Mouse (Mus musculus): Measurements from ENCODE around the gene BC052040. TPM values are rescaled to one million over a fixed set of nuclear protein-coding genes. Genes with fewer than 3 reads are reported as not detected.

BC052040 gene
- polyA plus RNA-seq, 1 experiment = 3.8 TPM

GRCm38 (mm10) chr2:115688282-115688681 is 106.8 kb downstream of the BC052040 start:
- Histone ChIP-seq H3K36me3 (ENCODE audit: control insufficient read depth, insufficient read depth, low read length) (no peaks in the 10 kb centered on the region), H3K4me3 (ENCODE audit: control insufficient read depth, insufficient read depth, low read length) (no peak overlapping the region), H3K27me3 (ENCODE audit: control insufficient read depth, insufficient read depth, low read length) (no peaks in the 10 kb centered on the region), H3K27ac (ENCODE audit: control insufficient read depth, insufficient read depth, low read length) (no peak overlapping the region), H3K4me1 (replicated peaks; ENCODE audit: control insufficient read depth, insufficient read depth, low read length) (no peaks in the 10 kb centered on the region)
- TF ChIP-seq POLR2A (IDR thresholded peaks at IDR 0.05; ENCODE audit: control insufficient read depth, extremely low read depth, insufficient read depth, low read length, poor library complexity) (no peak), CTCF (IDR thresholded peaks at IDR 0.05; ENCODE audit: borderline replicate concordance, control insufficient read depth, extremely low read depth, insufficient read depth, low read length, poor library complexity) (no peak)
- WGBS = 95% methylated on average over 6 of the region's 6 CpGs
- DNase-seq = no peak

- WGBS = 98% methylated on average over 3 of the region's 3 CpGs
- TF ChIP-seq POLR2A (IDR thresholded peaks at IDR 0.05; ENCODE audit: control insufficient read depth, extremely low read depth, insufficient read depth, low read length, poor library complexity) (no peak), CTCF (IDR thresholded peaks at IDR 0.05; ENCODE audit: borderline replicate concordance, control insufficient read depth, extremely low read depth, insufficient read depth, low read length, poor library complexity) (no peak)
- no peaks in the 10 kb centered on the region for H3K4me1 ChIP-seq (replicated peaks; ENCODE audit: control insufficient read depth, insufficient read depth, low read length)
- H3K27me3 ChIP-seq (ENCODE audit: control insufficient read depth, insufficient read depth, low read length) = no peaks in the 10 kb centered on the region
- no peak for DNase-seq
- H3K4me3 ChIP-seq (ENCODE audit: control insufficient read depth, insufficient read depth, low read length) = no peak overlapping the region
- H3K27ac ChIP-seq (ENCODE audit: control insufficient read depth, insufficient read depth, low read length) = no peak overlapping the region
- H3K36me3 ChIP-seq (ENCODE audit: control insufficient read depth, insufficient read depth, low read length) = no peaks in the 10 kb centered on the region
Observed at GRCm38 (mm10) chr2:115693841-115694240, 112.3 kb downstream of the BC052040 start.

GRCm38 (mm10) chr2:115694386-115694785 is 112.9 kb downstream of the BC052040 start:
- H3K36me3 ChIP-seq (ENCODE audit: control insufficient read depth, insufficient read depth, low read length) = no peaks in the 10 kb centered on the region
- H3K27ac ChIP-seq (ENCODE audit: control insufficient read depth, insufficient read depth, low read length) = no peak overlapping the region
- no peak overlapping the region for H3K4me3 ChIP-seq (ENCODE audit: control insufficient read depth, insufficient read depth, low read length)
- no peak for DNase-seq
- 97% methylated on average over 6 of the region's 6 CpGs for WGBS
- no peaks in the 10 kb centered on the region for H3K4me1 ChIP-seq (replicated peaks; ENCODE audit: control insufficient read depth, insufficient read depth, low read length)
- TF ChIP-seq POLR2A (IDR thresholded peaks at IDR 0.05; ENCODE audit: control insufficient read depth, extremely low read depth, insufficient read depth, low read length, poor library complexity) (no peak), CTCF (IDR thresholded peaks at IDR 0.05; ENCODE audit: borderline replicate concordance, control insufficient read depth, extremely low read depth, insufficient read depth, low read length, poor library complexity) (no peak)
- no peaks in the 10 kb centered on the region for H3K27me3 ChIP-seq (ENCODE audit: control insufficient read depth, insufficient read depth, low read length)

GRCm38 (mm10) chr2:115699032-115699431 is 117.5 kb downstream of the BC052040 start:
- Histone ChIP-seq H3K4me3 (ENCODE audit: control insufficient read depth, insufficient read depth, low read length) (no peak overlapping the region), H3K27ac (ENCODE audit: control insufficient read depth, insufficient read depth, low read length) (no peak overlapping the region), H3K27me3 (ENCODE audit: control insufficient read depth, insufficient read depth, low read length) (no peaks in the 10 kb centered on the region), H3K4me1 (replicated peaks; ENCODE audit: control insufficient read depth, insufficient read depth, low read length) (no peaks in the 10 kb centered on the region), H3K36me3 (ENCODE audit: control insufficient read depth, insufficient read depth, low read length) (no peaks in the 10 kb centered on the region)
- TF ChIP-seq POLR2A (IDR thresholded peaks at IDR 0.05; ENCODE audit: control insufficient read depth, extremely low read depth, insufficient read depth, low read length, poor library complexity) (no peak), CTCF (IDR thresholded peaks at IDR 0.05; ENCODE audit: borderline replicate concordance, control insufficient read depth, extremely low read depth, insufficient read depth, low read length, poor library complexity) (no peak)
- WGBS = 97% methylated on average over 5 of the region's 5 CpGs
- DNase-seq = no peak

GRCm38 (mm10) chr2:115702610-115703009 is 121.1 kb downstream of the BC052040 start:
- WGBS = 95% methylated on average over 5 of the region's 5 CpGs
- no peak overlapping the region for H3K27ac ChIP-seq (ENCODE audit: control insufficient read depth, insufficient read depth, low read length)
- H3K4me3 ChIP-seq (ENCODE audit: control insufficient read depth, insufficient read depth, low read length) = no peak overlapping the region
- no peaks in the 10 kb centered on the region for H3K36me3 ChIP-seq (ENCODE audit: control insufficient read depth, insufficient read depth, low read length)
- DNase-seq = no peak
- no peaks in the 10 kb centered on the region for H3K27me3 ChIP-seq (ENCODE audit: control insufficient read depth, insufficient read depth, low read length)
- TF ChIP-seq CTCF (IDR thresholded peaks at IDR 0.05; ENCODE audit: borderline replicate concordance, control insufficient read depth, extremely low read depth, insufficient read depth, low read length, poor library complexity) (no peak), POLR2A (IDR thresholded peaks at IDR 0.05; ENCODE audit: control insufficient read depth, extremely low read depth, insufficient read depth, low read length, poor library complexity) (no peak)
- no peaks in the 10 kb centered on the region for H3K4me1 ChIP-seq (replicated peaks; ENCODE audit: control insufficient read depth, insufficient read depth, low read length)

- Histone ChIP-seq H3K4me1 (replicated peaks; ENCODE audit: control insufficient read depth, insufficient read depth, low read length) (no peaks in the 10 kb centered on the region), H3K27me3 (ENCODE audit: control insufficient read depth, insufficient read depth, low read length) (no peaks in the 10 kb centered on the region), H3K36me3 (ENCODE audit: control insufficient read depth, insufficient read depth, low read length) (no peaks in the 10 kb centered on the region), H3K4me3 (ENCODE audit: control insufficient read depth, insufficient read depth, low read length) (no peak overlapping the region), H3K27ac (ENCODE audit: control insufficient read depth, insufficient read depth, low read length) (no peak overlapping the region)
- no peak for TF ChIP-seq CTCF (IDR thresholded peaks at IDR 0.05; ENCODE audit: borderline replicate concordance, control insufficient read depth, extremely low read depth, insufficient read depth, low read length, poor library complexity)
- no peak for TF ChIP-seq POLR2A (IDR thresholded peaks at IDR 0.05; ENCODE audit: control insufficient read depth, extremely low read depth, insufficient read depth, low read length, poor library complexity)
- 93% methylated on average over 5 of the region's 5 CpGs for WGBS
- no peak for DNase-seq
Observed at GRCm38 (mm10) chr2:115717535-115717934, 136.0 kb downstream of the BC052040 start.

GRCm38 (mm10) chr2:115717980-115718379 is 136.5 kb downstream of the BC052040 start:
- Histone ChIP-seq H3K4me1 (replicated peaks; ENCODE audit: control insufficient read depth, insufficient read depth, low read length) (no peaks in the 10 kb centered on the region), H3K27me3 (ENCODE audit: control insufficient read depth, insufficient read depth, low read length) (no peaks in the 10 kb centered on the region), H3K4me3 (ENCODE audit: control insufficient read depth, insufficient read depth, low read length) (no peak overlapping the region), H3K27ac (ENCODE audit: control insufficient read depth, insufficient read depth, low read length) (no peak overlapping the region), H3K36me3 (ENCODE audit: control insufficient read depth, insufficient read depth, low read length) (no peaks in the 10 kb centered on the region)
- 95% methylated on average over 3 of the region's 3 CpGs for WGBS
- DNase-seq = no peak
- no peak for TF ChIP-seq CTCF (IDR thresholded peaks at IDR 0.05; ENCODE audit: borderline replicate concordance, control insufficient read depth, extremely low read depth, insufficient read depth, low read length, poor library complexity)
- no peak for TF ChIP-seq POLR2A (IDR thresholded peaks at IDR 0.05; ENCODE audit: control insufficient read depth, extremely low read depth, insufficient read depth, low read length, poor library complexity)
